Mouse (Mus musculus) cerebellum, adult 9-11 months (tissue): Measurements from ENCODE around the gene Musk.

Source experiments
- DNase-seq: peaks from one replicate; pipeline ENCODE4 v3.0.0; 2022

The Musk gene

GRCm38 (mm10) chr4:58317536-58317935, 31.8 kb downstream of the Musk start:
- DNase-seq = no peak

- DNase-seq = no peak
Measured at GRCm38 (mm10) chr4:58320293-58320692, 34.5 kb downstream of the Musk start.

- DNase-seq = no peak
Measured at GRCm38 (mm10) chr4:58326746-58327145, 41.0 kb downstream of the Musk start.

- DNase-seq = no peak
Measured at GRCm38 (mm10) chr4:58328231-58328630, 42.5 kb downstream of the Musk start.

GRCm38 (mm10) chr4:58330016-58330415, 44.3 kb downstream of the Musk start:
- no peak for DNase-seq

GRCm38 (mm10) chr4:58330864-58331638, 45.3 kb downstream of the Musk start:
- DNase-seq = no peak

- DNase-seq = no peak
Measured at GRCm38 (mm10) chr4:58332394-58332793, 46.6 kb downstream of the Musk start.

GRCm38 (mm10) chr4:58336227-58336626, 50.5 kb downstream of the Musk start:
- no peak for DNase-seq

- DNase-seq = no peak
Measured at GRCm38 (mm10) chr4:58339226-58339625, 53.5 kb downstream of the Musk start.

- DNase-seq = no peak
Measured at GRCm38 (mm10) chr4:58350206-58350605, 64.4 kb downstream of the Musk start.

- DNase-seq = no peak
Measured at GRCm38 (mm10) chr4:58351165-58351564, 65.4 kb downstream of the Musk start.

- no peak for DNase-seq
Measured at GRCm38 (mm10) chr4:58351590-58351989, 65.8 kb downstream of the Musk start.

GRCm38 (mm10) chr4:58358996-58359395, 73.2 kb downstream of the Musk start:
- no peak for DNase-seq

GRCm38 (mm10) chr4:58365321-58365720, 79.6 kb downstream of the Musk start:
- no peak for DNase-seq

- DNase-seq = no peak
Measured at GRCm38 (mm10) chr4:58371106-58371505, 85.3 kb downstream of the Musk start.

GRCm38 (mm10) chr4:58373599-58373998, 87.8 kb downstream of the Musk start:
- DNase-seq = peak; percentile 87

- DNase-seq = peak; percentile 71
Measured at GRCm38 (mm10) chr4:58374141-58374870, 88.5 kb downstream of the Musk start.

- no peak for DNase-seq
Measured at GRCm38 (mm10) chr4:58379186-58379585, 93.4 kb downstream of the Musk start.

- no peak for DNase-seq
Measured at GRCm38 (mm10) chr4:58400861-58401341, 115.1 kb downstream of the Musk start.

- DNase-seq = no peak
Measured at GRCm38 (mm10) chr4:58401973-58402501, 116.3 kb downstream of the Musk start.

GRCm38 (mm10) chr4:58413188-58414185, 127.7 kb downstream of the Musk start:
- DNase-seq = no peak

GRCm38 (mm10) chr4:58415537-58415936, 129.8 kb downstream of the Musk start:
- no peak for DNase-seq

GRCm38 (mm10) chr4:58417319-58417718, 131.6 kb downstream of the Musk start:
- no peak for DNase-seq
